Mouse (Mus musculus): ENCODE results near the gene Midn.

DNA sequence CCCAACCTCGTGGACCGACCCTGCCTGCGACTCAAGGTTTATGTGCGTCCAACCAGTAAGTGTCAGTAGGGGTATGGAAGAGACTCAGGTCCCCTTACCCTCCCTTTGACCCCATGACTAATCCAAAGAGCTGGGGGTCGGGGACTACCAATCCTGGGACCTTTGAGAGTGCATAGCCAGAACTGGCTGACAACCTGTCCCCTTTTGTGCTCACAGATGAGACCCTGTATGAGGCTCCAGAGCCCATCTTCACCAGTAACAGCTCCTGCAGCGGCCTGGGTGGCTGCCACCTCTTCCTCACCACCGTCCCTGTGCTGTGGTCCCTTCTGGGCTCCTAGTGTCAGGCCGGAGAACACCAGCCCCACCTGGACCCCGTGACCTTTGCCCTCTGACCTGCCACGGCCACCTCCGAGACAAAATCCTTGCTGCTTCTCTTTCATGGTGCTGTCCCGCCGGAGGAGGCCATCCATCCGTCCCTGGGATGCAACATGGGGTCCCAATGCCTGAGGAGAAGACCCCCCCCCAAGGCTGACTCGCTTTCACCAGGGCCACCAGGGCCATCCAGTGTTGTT lies 40.5 kb downstream of the Midn start:
- TF ChIP-seq CTCF (IDR thresholded peaks at IDR 0.05) (no peak), POLR2A (IDR thresholded peaks at IDR 0.05; ENCODE audit: insufficient read depth, low read depth, low read length) (no peak), EP300 (IDR thresholded peaks at IDR 0.05; ENCODE audit: insufficient read depth, low read depth, low read length) (no peak)

All from heart, adult 2 months (tissue).